Mouse (Mus musculus): ENCODE data around the gene Cyp2c65.
"Not testable (repeated sequence)": the region's sequence is repeated elsewhere in the genome, so short reads cannot be mapped to it uniquely, and the experiment has no call there.

Cyp2c65 gene

GRCm38 (mm10) chr19:39060719-39061118, at the start of gene Cyp2c65:
TSS of gene Cyp2c65 (plus strand) at chr19:39061015.
- DNase-seq, result no peak

- DNase-seq, result no peak
Observed at GRCm38 (mm10) chr19:39057928-39058327, 2.9 kb upstream of the Cyp2c65 start.

GRCm38 (mm10) chr19:39098779-39099178, 38.0 kb downstream of the Cyp2c65 start:
- DNase-seq, result not testable (repeated sequence)

- no peak for DNase-seq
Observed at GRCm38 (mm10) chr19:39113644-39114043, 52.8 kb downstream of the Cyp2c65 start, which contains the start of gene Cyp2c66. TSS of gene Cyp2c66 (plus strand) at chr19:39113898.
